Mouse (Mus musculus) macrophage (primary cell): Measurements from ENCODE around the gene Simc1. TPM values are rescaled to one million over a fixed set of nuclear protein-coding genes. Genes with fewer than 3 reads are reported as not detected.

Experiments used
- H3K27ac ChIP-seq: fragments of 350-480 bp; formaldehyde crosslinking; 2 replicates; pipeline ENCODE4 v1.9.0; 2021
- H3K36me3 ChIP-seq: fragments of 350-480 bp; formaldehyde crosslinking; 2 replicates; pipeline ENCODE4 v1.9.0; 2021; ENCODE audit errors: inconsistent target
- H3K4me3 ChIP-seq: fragments of 350-480 bp; formaldehyde crosslinking; 2 replicates; pipeline ENCODE4 v1.9.0; 2021; ENCODE audit errors: inconsistent target
- H3K79me2 ChIP-seq: fragments of 350-480 bp; formaldehyde crosslinking; 2 replicates; pipeline ENCODE4 v1.9.0; 2021; ENCODE audit errors: inconsistent target
- WGBS: methylation state at CpG from one replicate; pipeline ENCODE4 v1.1.7; 2026; ENCODE audit warnings: inconsistent platforms; ENCODE audit not compliant: missing documents; 5-methylcytosine and 5-hydroxymethylcytosine counted together
- polyA plus RNA-seq: library from polyadenylated mRNA; stranded (reverse); fragments of 250-400 nt; gene quantifications from 3 replicates; pipeline ENCODE4 v1.2.4, GENCODE M21; 2018; ENCODE audit warnings: inconsistent platforms

Simc1 gene
- polyA plus RNA-seq, 1 experiment from 2014 or later = 7.0 TPM

DNA sequence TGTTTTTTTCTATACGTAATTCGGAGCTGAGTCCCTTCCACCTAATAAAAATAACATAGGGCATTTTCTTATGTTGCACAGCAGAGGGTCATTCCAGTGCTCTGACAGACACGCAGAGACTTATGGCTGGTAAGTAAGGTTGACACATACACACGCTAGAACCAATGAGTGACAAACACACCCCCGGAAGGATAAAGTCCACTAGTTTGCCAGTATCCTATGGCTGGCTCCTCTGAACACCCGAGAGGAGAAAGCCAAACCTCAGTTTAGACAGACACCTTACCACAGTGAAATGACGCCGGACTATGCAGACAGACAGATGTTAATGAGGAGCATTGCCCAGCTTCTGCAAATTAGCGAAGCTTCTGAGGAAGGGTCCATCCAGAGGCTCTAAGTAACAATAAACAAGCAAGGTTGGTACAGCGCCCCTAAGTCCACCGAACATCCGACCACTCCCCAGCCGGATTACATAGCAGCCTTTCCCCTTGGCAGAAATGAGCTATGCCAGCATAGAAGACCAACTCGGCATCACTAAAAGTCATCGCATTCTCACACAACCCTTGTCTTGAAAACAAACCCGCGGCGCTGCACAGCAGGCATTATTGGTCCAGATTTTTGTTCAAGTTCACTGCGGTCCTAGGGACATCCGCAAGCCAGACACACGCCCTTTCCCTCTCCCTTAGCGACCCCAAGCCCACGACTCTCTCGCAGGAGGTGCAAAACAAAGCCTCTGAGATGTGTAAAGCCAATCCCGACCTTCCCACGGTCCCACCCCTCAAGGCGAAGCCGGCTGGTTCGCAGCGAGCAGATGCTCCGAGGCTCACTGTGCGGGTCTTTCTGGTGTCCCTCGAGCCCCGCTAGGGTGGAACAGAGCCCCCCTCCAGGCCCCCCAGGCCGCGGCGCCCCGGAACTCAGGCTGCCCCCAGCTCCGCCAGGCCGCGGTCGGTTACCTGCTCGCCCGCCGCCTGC, 60.9 kb downstream of the Simc1 start:
- Histone ChIP-seq H3K27ac (no peak overlapping the region), H3K79me2 (peaks cover 43% of the 10 kb centered on the region), H3K36me3 (peaks cover 30% of the 10 kb centered on the region), H3K4me3 (peak overlapping the region; percentile 87)
- WGBS = 10% methylated on average over 45 of the region's 45 CpGs

DNA sequence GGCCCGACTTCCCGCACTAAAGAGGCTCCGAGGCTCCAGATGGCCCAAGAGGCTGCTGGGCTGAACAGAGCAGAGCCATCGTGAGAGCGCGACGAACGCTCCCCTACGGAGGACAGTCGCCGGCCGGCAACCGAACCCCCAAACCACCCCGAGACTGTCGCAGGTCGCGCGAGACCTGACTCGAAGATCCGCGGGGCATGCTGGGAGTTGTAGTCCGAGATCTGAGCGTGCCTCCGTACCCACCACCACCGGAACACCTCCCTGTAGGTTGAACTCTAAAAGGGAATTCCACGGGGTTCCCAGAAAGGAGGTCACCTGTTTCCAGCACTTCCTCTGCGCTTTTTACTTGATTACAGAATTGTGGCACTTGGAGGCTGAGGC, 61.6 kb downstream of the Simc1 start, which contains the start of gene 4833439L19Rik:
Gene 4833439L19Rik, minus strand, starts transcription at position 235 of the 381 bp plus-strand sequence.
- Histone ChIP-seq H3K27ac (no peak within 1 kb of the TSS), H3K36me3 (peaks cover 23% of the 10 kb centered on the region), H3K79me2 (peaks cover 43% of the 10 kb centered on the region), H3K4me3 (peak within 1 kb of the TSS; percentile 87)
- under 1% methylated on average over 15 of the region's 27 CpGs for WGBS

DNA sequence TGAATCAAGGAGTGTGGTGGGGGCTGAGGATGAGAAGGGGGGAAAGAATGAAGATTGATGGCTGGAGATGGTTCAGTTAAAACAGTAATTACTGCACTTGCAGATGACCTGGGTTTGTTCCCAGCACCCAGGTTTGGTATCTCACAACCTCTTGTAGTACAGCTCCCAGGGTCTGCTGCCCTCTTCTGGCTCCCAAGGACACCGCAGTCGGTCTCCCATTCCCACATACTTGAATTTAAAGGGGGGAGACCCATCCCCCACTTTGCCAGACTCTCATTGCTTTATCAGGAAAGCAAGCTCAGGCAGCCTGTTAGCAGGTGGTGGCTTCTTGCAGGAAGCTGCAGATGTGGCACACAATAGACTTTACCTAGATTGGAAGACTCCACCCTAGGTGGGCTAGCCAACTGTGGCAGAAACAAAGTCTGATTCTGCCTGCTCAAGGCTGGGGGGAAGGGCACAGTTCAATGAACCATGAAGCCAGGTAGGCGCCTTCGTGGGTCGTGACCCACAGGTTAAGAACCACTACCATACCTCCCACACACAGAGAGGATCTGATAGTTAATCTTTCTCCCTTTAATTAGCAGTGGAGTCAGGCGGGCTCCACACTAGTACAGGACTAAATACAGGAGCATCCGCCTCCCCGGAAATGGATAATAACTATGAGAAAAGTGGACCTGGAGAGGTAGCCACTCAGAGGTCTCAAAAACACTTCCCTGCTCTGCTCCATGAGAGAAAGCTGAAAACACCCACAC, 62.2 kb downstream of the Simc1 start:
- H3K79me2 ChIP-seq = peaks cover 41% of the 10 kb centered on the region
- 69% methylated on average over 8 of the region's 8 CpGs for WGBS
- peak overlapping the region; percentile 87 for H3K4me3 ChIP-seq
- no peak overlapping the region for H3K27ac ChIP-seq
- peaks cover 18% of the 10 kb centered on the region for H3K36me3 ChIP-seq

DNA sequence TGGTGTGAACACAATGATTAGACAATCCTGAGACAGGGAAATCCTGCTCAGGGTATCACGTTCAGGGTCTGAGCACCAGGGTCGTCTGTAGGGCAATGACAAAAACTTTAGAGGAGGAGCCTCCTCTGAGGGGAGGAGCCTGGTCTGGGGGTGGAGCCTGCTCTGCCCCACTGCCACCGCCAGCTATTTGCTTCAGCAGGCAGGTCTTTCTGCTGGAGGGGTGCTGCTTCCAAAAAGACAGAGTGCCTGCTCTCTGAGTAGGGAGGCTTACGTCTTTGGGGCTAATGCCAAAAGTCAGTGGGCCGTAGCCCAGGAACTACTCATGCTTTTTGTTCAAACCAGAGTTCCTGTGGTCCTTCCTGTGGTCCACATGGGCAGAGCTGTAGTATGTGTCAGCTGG, 64.8 kb downstream of the Simc1 start:
- WGBS = 61% methylated on average over 5 of the region's 5 CpGs
- Histone ChIP-seq H3K27ac (no peak overlapping the region), H3K79me2 (peaks cover 15% of the 10 kb centered on the region), H3K36me3 (no peaks in the 10 kb centered on the region), H3K4me3 (no peak overlapping the region)

DNA sequence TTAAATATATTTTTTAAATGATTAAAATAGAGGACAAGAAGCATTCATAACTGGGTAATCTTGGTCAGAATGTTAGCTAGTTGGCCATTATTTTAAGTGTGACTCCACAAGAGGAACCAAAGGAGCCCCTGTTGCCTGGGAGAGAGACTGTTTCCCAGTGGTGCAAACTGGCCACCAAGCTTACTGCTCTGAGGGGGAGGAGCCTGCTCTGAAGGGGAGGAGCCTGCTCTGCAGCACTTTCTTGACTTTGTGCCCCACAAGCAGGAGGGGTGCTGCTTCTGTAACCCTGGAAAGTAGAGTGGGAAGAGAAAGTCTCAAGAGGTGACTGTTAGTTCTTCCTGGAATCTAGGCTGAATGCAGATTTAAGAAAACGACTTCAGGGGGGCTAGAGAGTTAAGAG, 65.7 kb downstream of the Simc1 start:
- Histone ChIP-seq H3K36me3 (no peaks in the 10 kb centered on the region), H3K27ac (no peak overlapping the region), H3K4me3 (no peak overlapping the region), H3K79me2 (peaks cover 6% of the 10 kb centered on the region)
- 92% methylated on average over 1 of the region's 1 CpGs for WGBS

DNA sequence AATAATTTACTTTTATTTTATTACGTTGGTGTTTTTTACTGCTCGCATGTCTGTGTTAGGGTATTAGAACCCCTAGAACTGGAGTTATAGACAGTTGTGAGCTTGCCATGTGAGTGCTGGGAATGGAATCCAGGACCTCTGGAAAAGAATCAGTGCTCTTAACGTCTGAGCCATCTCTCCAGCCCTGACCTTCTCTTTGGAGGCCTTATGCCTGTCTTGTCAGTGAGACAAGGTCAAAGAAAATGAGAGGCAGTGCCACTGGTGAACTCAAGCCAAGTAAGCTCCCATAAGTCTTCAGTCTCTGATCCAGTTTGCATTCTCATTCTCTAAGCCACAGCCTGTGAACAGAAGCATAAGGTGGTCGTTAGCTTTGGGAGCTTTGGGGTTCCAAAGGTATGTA, 67.2 kb downstream of the Simc1 start:
- Histone ChIP-seq H3K27ac (no peak overlapping the region), H3K79me2 (peaks cover 4% of the 10 kb centered on the region; the same call in 1 of the 2 replicates), H3K4me3 (no peak overlapping the region), H3K36me3 (no peaks in the 10 kb centered on the region)
- WGBS = 96% methylated on average over 4 of the region's 4 CpGs

DNA sequence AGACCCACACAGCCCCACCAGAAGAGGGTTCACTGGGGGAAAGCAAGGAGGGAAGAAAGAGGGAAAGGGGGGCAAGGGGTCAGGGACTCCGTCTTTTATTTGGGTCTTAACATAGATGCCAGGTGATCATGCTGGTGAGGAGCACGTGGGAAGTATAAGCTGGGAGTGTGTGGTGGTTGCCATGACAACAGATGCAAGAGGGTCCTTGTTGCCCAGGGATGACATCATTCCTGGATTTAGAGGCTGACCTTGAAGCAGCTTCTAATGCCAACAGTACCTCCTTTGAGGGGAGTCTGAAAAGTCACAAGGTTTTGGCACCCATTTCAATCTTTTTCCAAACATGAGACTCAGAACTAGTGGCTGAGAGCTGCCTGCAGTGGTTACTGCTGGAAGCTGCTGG, 68.1 kb downstream of the Simc1 start:
- Histone ChIP-seq H3K4me3 (no peak overlapping the region), H3K36me3 (no peaks in the 10 kb centered on the region), H3K79me2 (peaks cover 10% of the 10 kb centered on the region; the same call in 1 of the 2 replicates), H3K27ac (no peak overlapping the region)
- 81% methylated on average over 2 of the region's 2 CpGs for WGBS

DNA sequence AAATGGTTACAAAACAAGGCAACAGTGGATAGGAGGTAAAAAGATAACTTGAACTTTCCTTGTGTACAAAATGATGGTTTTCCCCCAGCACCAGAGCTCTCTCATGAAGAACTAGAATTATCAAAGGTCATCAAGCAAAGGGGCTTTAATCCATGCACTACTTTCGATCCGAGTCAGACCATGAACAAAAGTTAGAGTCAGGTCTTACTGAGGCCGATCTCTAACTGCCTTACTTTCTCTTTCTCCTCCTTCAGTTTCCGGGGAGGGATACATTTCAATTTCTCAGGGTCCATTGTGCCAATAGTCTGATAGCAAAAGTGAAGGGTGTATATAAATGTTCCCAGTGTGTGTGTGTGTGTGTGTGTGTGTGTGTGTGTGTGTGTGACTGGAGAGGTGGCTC, 69.0 kb downstream of the Simc1 start:
- H3K79me2 ChIP-seq = peaks cover 10% of the 10 kb centered on the region; the same call in 1 of the 2 replicates
- H3K27ac ChIP-seq = no peak overlapping the region
- no peaks in the 10 kb centered on the region for H3K36me3 ChIP-seq
- no peak overlapping the region for H3K4me3 ChIP-seq
- WGBS = 90% methylated on average over 4 of the region's 4 CpGs

DNA sequence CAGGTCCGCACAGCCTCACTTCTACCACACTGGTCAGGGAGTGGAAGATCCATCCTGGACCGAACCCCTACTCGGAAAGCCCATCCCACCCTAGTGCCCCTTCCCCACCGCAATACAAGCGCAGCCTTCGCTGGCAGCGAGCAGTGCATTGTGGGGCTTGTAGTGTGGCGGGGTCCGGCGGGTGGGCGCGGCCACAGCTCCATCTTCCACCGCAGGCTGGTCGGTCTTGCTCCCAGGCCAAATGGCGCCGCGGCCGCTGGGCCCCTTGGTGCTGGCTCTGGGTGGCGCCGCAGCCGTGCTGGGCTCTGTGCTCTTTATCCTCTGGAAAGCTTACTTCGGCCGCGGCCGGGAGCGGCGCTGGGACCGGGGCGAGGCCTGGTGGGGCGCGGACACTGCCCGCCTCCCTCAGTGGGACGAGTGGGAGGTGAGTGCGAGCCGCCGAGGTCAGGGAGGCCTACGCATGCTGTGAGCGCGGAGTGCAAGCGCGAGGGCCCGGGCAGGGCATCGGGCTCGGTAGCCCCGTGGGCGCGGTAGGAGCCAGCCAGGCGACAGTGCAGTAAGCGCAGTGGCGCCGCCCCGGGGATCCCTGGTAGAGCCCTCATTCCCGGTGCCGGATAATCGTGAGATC, 71.4 kb downstream of the Simc1 start, which contains the start of gene Arl10:
Gene Arl10, plus strand, starts transcription at position 162 of the 628 bp plus-strand sequence.
- H3K36me3 ChIP-seq = no peaks in the 10 kb centered on the region
- peak within 1 kb of the TSS; percentile 50 for H3K4me3 ChIP-seq
- H3K79me2 ChIP-seq = peaks cover 10% of the 10 kb centered on the region; the same call in 1 of the 2 replicates
- under 1% methylated on average over 55 of the region's 55 CpGs for WGBS
- 0 out of 2 replicates have a peak within 1 kb of the TSS, but pooled peaks have one; percentile 1 for H3K27ac ChIP-seq

DNA sequence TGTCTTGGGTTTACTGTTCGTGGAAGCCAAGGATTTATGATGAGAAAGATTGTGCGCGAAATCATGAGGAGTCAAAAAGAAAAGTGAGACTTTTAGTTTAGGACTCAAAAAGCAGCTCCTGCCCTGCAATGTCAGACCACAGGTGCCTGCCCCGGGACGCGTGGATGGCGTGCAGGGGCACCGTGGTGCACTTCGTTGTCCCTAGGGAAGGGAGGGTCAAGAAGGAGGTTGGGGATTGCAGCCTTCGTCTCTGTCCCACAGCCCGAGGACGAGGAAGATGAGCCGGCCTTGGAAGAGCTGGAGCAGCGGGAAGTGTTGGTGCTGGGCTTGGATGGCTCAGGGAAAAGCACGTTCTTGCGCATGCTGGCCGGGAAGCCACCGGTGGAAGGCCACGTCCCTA, 71.9 kb downstream of the Simc1 start:
- 0 out of 2 replicates have a peak overlapping the region, but pooled peaks have one; percentile 1 for H3K27ac ChIP-seq
- H3K79me2 ChIP-seq = peaks cover 10% of the 10 kb centered on the region; the same call in 1 of the 2 replicates
- H3K4me3 ChIP-seq = peak overlapping the region; percentile 50
- H3K36me3 ChIP-seq = 0 out of 2 replicates have a peak, but pooled peaks cover 2% of the 10 kb centered on the region
- WGBS = 13% methylated on average over 19 of the region's 19 CpGs

DNA sequence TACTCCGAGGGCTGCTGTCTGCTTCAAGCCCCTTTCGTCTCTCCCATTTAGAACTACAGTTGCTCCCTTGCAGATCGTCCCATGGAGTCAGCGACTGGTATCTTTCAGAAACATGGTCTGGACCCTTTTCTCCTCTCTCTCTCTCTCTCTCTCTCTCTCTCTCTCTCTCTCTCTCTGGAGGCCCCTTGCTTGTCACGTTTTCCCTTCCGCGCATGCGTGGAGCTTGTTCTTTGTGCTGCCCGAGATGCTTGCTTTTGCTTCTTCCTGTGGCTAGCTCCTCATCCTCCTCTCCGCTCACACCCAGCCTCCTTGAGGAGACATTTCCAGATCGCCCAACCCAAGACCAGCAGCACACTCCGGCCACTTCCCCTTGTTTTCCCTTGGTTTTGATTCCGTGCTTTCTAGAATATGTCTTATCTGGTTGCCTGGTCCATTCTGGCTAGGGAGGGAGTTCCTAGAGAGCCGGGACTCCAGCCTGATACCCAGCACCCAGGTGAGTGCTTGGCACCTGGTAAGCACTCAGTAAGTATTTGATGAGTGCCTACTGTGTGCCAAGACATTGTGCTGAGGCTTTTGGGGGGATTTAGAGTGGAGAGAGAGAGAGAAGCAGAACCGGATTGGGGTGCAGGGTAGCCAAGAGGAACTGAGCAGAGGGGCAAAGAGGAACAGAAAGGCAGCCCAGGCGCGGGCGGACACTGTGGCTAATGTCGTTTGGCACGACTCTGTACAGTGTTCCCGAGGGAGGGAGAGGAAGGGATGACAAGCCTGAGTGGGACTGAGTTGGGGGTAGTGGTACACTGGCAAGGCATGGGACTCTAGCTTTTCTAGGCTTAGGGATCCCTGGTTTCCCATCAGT, 74.3 kb downstream of the Simc1 start:
- 28% methylated on average over 19 of the region's 21 CpGs for WGBS
- peak overlapping the region; percentile 4; the same call in 1 of the 2 replicates for H3K4me3 ChIP-seq
- H3K79me2 ChIP-seq = peaks cover 10% of the 10 kb centered on the region; the same call in 1 of the 2 replicates
- peak overlapping the region; percentile 74 for H3K27ac ChIP-seq
- H3K36me3 ChIP-seq = peaks cover 7% of the 10 kb centered on the region; the same call in 1 of the 2 replicates

DNA sequence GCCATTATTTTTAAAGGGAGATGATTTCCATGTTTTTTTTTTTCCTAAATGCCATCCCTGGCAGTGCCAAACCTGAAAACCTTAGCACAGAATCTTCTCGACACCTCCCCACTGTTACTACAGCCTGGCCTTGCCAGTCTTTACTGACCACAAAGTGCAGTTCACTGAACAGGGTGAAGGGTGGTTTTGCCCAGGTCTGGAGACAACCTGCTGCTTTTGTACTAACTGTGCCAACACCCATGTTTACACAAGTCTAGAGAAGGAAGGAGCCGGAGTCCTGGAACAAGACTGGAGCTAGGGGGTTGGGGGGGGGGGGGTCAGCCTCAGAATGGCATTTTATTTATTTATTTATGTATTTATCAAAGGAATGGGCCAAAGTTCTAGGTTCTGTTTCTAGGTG, 77.8 kb downstream of the Simc1 start:
- Histone ChIP-seq H3K36me3 (peaks cover 33% of the 10 kb centered on the region; the same call in 1 of the 2 replicates), H3K4me3 (no peak overlapping the region), H3K27ac (no peak overlapping the region), H3K79me2 (no peaks in the 10 kb centered on the region; the same call in 1 of the 2 replicates)
- 86% methylated on average over 2 of the region's 2 CpGs for WGBS

DNA sequence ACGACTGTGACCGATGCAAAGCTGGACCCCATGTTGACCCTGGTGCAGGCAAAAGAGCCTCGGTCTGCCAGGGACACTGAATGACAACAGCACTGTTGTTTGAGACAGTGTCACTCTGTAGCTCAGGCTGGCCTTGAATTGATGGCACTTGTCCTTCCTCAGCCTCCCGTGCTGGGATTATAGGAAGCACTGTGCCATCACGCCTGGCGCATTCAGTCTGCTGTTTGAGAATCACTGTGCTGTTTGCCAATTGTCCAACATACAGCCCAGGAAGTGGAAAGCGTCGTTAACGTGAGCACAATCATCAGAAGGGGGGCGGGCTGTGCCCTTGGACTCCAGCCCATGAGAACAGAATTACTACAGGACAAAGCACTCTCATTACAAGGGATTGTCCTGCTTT, 78.5 kb downstream of the Simc1 start:
- 92% methylated on average over 10 of the region's 10 CpGs for WGBS
- Histone ChIP-seq H3K79me2 (no peaks in the 10 kb centered on the region), H3K4me3 (no peak overlapping the region), H3K27ac (no peak overlapping the region), H3K36me3 (peaks cover 33% of the 10 kb centered on the region; the same call in 1 of the 2 replicates)
